Mouse (Mus musculus): ENCODE data around the gene Gm44965.

GRCm38 (mm10) chr6:48601271-48602079 lies 7.7 kb downstream of the Gm44965 start, which contains the start of gene Zfp775:
- TF ChIP-seq CTCF (IDR thresholded peaks at IDR 0.05; ENCODE audit: control insufficient read depth, insufficient read depth, insufficient read length) (no peak), USF1 (IDR thresholded peaks at IDR 0.05; ENCODE audit: low read depth) (peak; percentile 7), MYOD1 (IDR thresholded peaks at IDR 0.05; ENCODE audit: control insufficient read depth, insufficient read length, low read depth) (no peak), MAX (IDR thresholded peaks at IDR 0.05) (no peak)

Data from C2C12 (cell line).